8 mouse cellular contexts compared by ENCODE assay signal in the genomic region with DNA sequence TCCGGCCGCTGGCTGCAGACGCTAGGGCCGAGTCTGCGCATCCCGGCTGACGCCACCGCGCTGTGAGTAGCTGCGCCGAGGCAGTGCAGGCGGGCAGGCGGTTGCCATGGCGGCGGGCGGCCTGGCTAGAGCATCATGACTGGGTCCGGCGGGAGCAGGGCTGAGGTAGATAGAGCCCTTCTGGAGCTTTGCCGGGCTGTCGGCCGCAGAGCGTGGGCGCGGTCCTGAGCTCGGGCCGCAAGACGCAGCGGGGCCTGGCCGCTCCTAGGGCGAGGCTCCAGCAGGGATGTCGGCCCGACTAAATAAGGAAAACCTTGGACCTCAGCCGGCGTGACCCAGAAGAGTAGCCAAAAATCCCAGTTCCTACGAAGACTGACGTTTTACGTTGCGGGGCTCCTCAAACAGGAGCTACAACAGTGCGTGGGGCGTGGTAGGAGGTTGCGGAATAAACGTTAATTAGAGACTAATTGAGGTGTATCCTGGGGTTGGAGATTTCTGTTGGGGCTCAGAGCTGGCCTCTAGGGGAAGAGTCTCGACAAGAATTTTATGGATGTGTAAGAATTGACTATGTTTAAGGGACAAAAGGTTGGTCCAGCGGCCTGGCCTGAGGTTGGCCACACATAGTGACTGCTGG. TPM values are rescaled to one million over a fixed set of nuclear protein-coding genes. Genes with fewer than 3 reads are reported as not detected.
DNase-seq lines count a peak whose midpoint lies in the region; ATAC-seq lines count a peak whose summit lies in the region.

No protein-coding gene starts in this region.

- H3K4me3 ChIP-seq in hindbrain, embryonic 10.5 days = peak overlapping the region; percentile 87

- H3K36me3 ChIP-seq in hindbrain, embryonic 10.5 days = no peaks in the 10 kb centered on the region

- WGBS in hindbrain, embryonic 10.5 days = under 1% methylated on average over 44 of the region's 44 CpGs

- peak; percentile 46 for ATAC-seq in frontal cortex, adult (ENCODE audit: low TSS enrichment)

- H3K4me1 ChIP-seq in hindbrain, embryonic 10.5 days (replicated peaks) = peaks cover 41% of the 10 kb centered on the region

- no peaks in the 10 kb centered on the region for H3K9me3 ChIP-seq in hindbrain, embryonic 10.5 days

- H3K27me3 ChIP-seq in hindbrain, embryonic 10.5 days (ENCODE audit: insufficient read depth, poor library complexity, severe bottlenecking) = peaks cover 33% of the 10 kb centered on the region

- peak; percentile 92 for DNase-seq in NIH3T3 (ENCODE audit: low read depth)
- DNase-seq in cerebellum, adult 8-10 months = peak; percentile 78
- no peak for DNase-seq in hindbrain, embryonic 10.5 days (ENCODE audit: low spot score)
- peak; percentile 61 to 62 for DNase-seq in layer of hippocampus, postnatal 25 days (ENCODE audit: extremely low spot score in 1 of 2, low spot score in 1 of 2)
- DNase-seq in lung, postnatal 36 days = peak; percentile 78
- DNase-seq in right cerebral cortex, postnatal 14 days = peak; percentile 81
- DNase-seq in T-cell, adult 2 months (ENCODE audit: low spot score) = no peak

- peak overlapping the region; percentile 98 for H3K27ac ChIP-seq in hindbrain, embryonic 10.5 days

RNA-seq across cellular contexts. Expression of gene Pkd1, which starts 0.9 kb away (rescaled TPM):
- 11.9 and 21.7 TPM in 2 replicates for polyA plus RNA-seq in hindbrain, embryonic 10.5 days (2016; fragmentation: Nextera tagmentation; extraction: Ambion mirVana)
- total RNA-seq in layer of hippocampus, postnatal 25 days (2021) = 10 to 100 TPM; 68.9 to 89.9 TPM

RNA-seq across cellular contexts. Expression of gene Rab26, which starts 16.5 kb away (rescaled TPM):
- polyA plus RNA-seq in hindbrain, embryonic 10.5 days (2016; fragmentation: Nextera tagmentation; extraction: Ambion mirVana) = 1.8 and 3.0 TPM in 2 replicates
- 10 to 100 TPM; 65.1 to 72.1 TPM for total RNA-seq in layer of hippocampus, postnatal 25 days (2021)

RNA-seq across cellular contexts. Expression of gene Traf7, which starts 22.8 kb away (rescaled TPM):
- polyA plus RNA-seq in hindbrain, embryonic 10.5 days (2016; fragmentation: Nextera tagmentation; extraction: Ambion mirVana) = 93.6 and 96.4 TPM in 2 replicates
- total RNA-seq in layer of hippocampus, postnatal 25 days (2021) = 10 to 100 TPM; 69.9 to 88.9 TPM

Comparison
In these comparisons a context has a peak if more than half of its experiments do, and no peak if none do; other contexts are left out.
1. DNase-seq: peak in NIH3T3 (single experiment), cerebellum, adult 8-10 months (single experiment), layer of hippocampus, postnatal 25 days (2 of 2), lung, postnatal 36 days (single experiment) and right cerebral cortex, postnatal 14 days (single experiment); none in hindbrain, embryonic 10.5 days (single experiment) and T-cell, adult 2 months (single experiment).